Mouse (Mus musculus): ENCODE measurements around the gene Fn3krp. TPM values are rescaled to one million over a fixed set of nuclear protein-coding genes. Genes with fewer than 3 reads are reported as not detected.

Fn3krp gene
- polyA plus RNA-seq, 1 experiment from 2014 or later, result 3.0 TPM

- H3K36me3 ChIP-seq, result peaks cover 52% of the 10 kb centered on the region
- H3K4me1 ChIP-seq, result no peaks in the 10 kb centered on the region
- H3K27ac ChIP-seq, result no peak overlapping the region
- no peaks in the 10 kb centered on the region for H3K27me3 ChIP-seq (ENCODE audit: insufficient read depth, poor library complexity, severe bottlenecking)
- no peak for DNase-seq (ENCODE audit: low spot score)
- 85% methylated on average over 3 of the region's 3 CpGs for WGBS
- H3K9me3 ChIP-seq, result no peaks in the 10 kb centered on the region
- H3K4me3 ChIP-seq, result no peak overlapping the region
Observed at GRCm38 (mm10) chr11:121457874-121458273, 36.7 kb downstream of the Fn3krp start.

GRCm38 (mm10) chr11:121467408-121467807 is 46.2 kb downstream of the Fn3krp start:
- Histone ChIP-seq H3K36me3 (peaks cover 35% of the 10 kb centered on the region), H3K27me3 (ENCODE audit: insufficient read depth, poor library complexity, severe bottlenecking) (no peaks in the 10 kb centered on the region), H3K27ac (no peak overlapping the region), H3K9me3 (no peaks in the 10 kb centered on the region), H3K4me1 (peaks cover 13% of the 10 kb centered on the region), H3K4me3 (no peak overlapping the region)
- no peak for DNase-seq (ENCODE audit: low spot score)
- 95% methylated on average over 6 of the region's 6 CpGs for WGBS

GRCm38 (mm10) chr11:121474831-121475230 is 53.6 kb downstream of the Fn3krp start:
- Histone ChIP-seq H3K9me3 (no peaks in the 10 kb centered on the region), H3K36me3 (peaks cover 25% of the 10 kb centered on the region; the same call in 1 of the 2 replicates), H3K27me3 (ENCODE audit: insufficient read depth, poor library complexity, severe bottlenecking) (no peaks in the 10 kb centered on the region), H3K4me1 (peaks cover 13% of the 10 kb centered on the region), H3K4me3 (no peak overlapping the region), H3K27ac (no peak overlapping the region)
- no peak for DNase-seq (ENCODE audit: low spot score)
- 71% methylated on average over 3 of the region's 3 CpGs for WGBS

GRCm38 (mm10) chr11:121475699-121476415 is 54.7 kb downstream of the Fn3krp start:
- H3K4me3 ChIP-seq, result no peak overlapping the region
- peak; percentile 80 for DNase-seq (ENCODE audit: low spot score)
- 40% methylated on average over 9 of the region's 9 CpGs for WGBS

GRCm38 (mm10) chr11:121479476-121480203 is 58.4 kb downstream of the Fn3krp start:
- no peak overlapping the region for H3K27ac ChIP-seq
- H3K4me3 ChIP-seq, result no peak overlapping the region
- H3K4me1 ChIP-seq, result no peaks in the 10 kb centered on the region
- peaks cover 38% of the 10 kb centered on the region; the same call in 1 of the 2 replicates for H3K36me3 ChIP-seq
- 87% methylated on average over 15 of the region's 15 CpGs for WGBS
- no peak for DNase-seq (ENCODE audit: low spot score)
- H3K9me3 ChIP-seq, result no peaks in the 10 kb centered on the region
- H3K27me3 ChIP-seq (ENCODE audit: insufficient read depth, poor library complexity, severe bottlenecking), result no peaks in the 10 kb centered on the region

More at GRCm38 (mm10) chr11:121475699-121476415, 54.7 kb downstream of the Fn3krp start:
- Histone ChIP-seq H3K36me3 (peaks cover 27% of the 10 kb centered on the region; the same call in 1 of the 2 replicates), H3K27me3 (ENCODE audit: insufficient read depth, poor library complexity, severe bottlenecking) (no peaks in the 10 kb centered on the region), H3K9me3 (no peaks in the 10 kb centered on the region), H3K27ac (no peak overlapping the region), H3K4me1 (peaks cover 7% of the 10 kb centered on the region)

Small RNAs within 50 kb of the gene (microRNA-seq; reads per million reads assigned to microRNA genes)
- gene Mir7236, result 1.0 reads per million

Other genes starting within 250 kb of the Fn3krp start
- 5.3 and 7.6 TPM in 2 replicates for gene Hexdc, start 217.0 kb upstream of the Fn3krp start, polyA plus RNA-seq (2016; fragmentation: Nextera tagmentation; extraction: Ambion mirVana)
- 29.1 and 29.8 TPM in 2 replicates for gene Ogfod3, start 216.7 kb upstream of the Fn3krp start, polyA plus RNA-seq (2016; fragmentation: Nextera tagmentation; extraction: Ambion mirVana)
- 22.9 and 28.0 TPM in 2 replicates for gene Cybc1, start 192.1 kb upstream of the Fn3krp start, polyA plus RNA-seq (2016; fragmentation: Nextera tagmentation; extraction: Ambion mirVana)
- 48.6 and 60.0 TPM in 2 replicates for gene Narf, start 184.1 kb upstream of the Fn3krp start, polyA plus RNA-seq (2016; fragmentation: Nextera tagmentation; extraction: Ambion mirVana)
- 6.5 and 9.3 TPM in 2 replicates for gene Foxk2, start 161.4 kb upstream of the Fn3krp start, polyA plus RNA-seq (2016; fragmentation: Nextera tagmentation; extraction: Ambion mirVana)
- gene Wdr45b, start 67.0 kb upstream of the Fn3krp start, polyA plus RNA-seq (2016; fragmentation: Nextera tagmentation; extraction: Ambion mirVana), result 85.9 and 90.0 TPM in 2 replicates
- 1.8 and 3.7 TPM in 2 replicates for gene Rab40b, start 33.1 kb upstream of the Fn3krp start, polyA plus RNA-seq (2016; fragmentation: Nextera tagmentation; extraction: Ambion mirVana)
- 1.4 and 3.7 TPM in 2 replicates for gene Fn3k, start 13.5 kb downstream of the Fn3krp start, polyA plus RNA-seq (2016; fragmentation: Nextera tagmentation; extraction: Ambion mirVana)
- gene Tbcd, start 30.5 kb downstream of the Fn3krp start, polyA plus RNA-seq (2016; fragmentation: Nextera tagmentation; extraction: Ambion mirVana), result 35.3 and 36.7 TPM in 2 replicates
- gene Zfp750, start 97.9 kb downstream of the Fn3krp start, polyA plus RNA-seq (2016; fragmentation: Nextera tagmentation; extraction: Ambion mirVana), result 0.28 and 0.31 TPM in 2 replicates